Mouse (Mus musculus): ENCODE data around the gene Itch. TPM values are rescaled to one million over a fixed set of nuclear protein-coding genes. Genes with fewer than 3 reads are reported as not detected.

Gene Itch
- polyA plus RNA-seq, 1 experiment, result 3.3 TPM

GRCm38 (mm10) chr2:155249588-155249987, 116.3 kb downstream of the Itch start:
- TF ChIP-seq GATA1 (IDR thresholded peaks at IDR 0.05; ENCODE audit: low read length), result no peak

- no peak for TF ChIP-seq GATA1 (IDR thresholded peaks at IDR 0.05; ENCODE audit: low read length)
Observed at GRCm38 (mm10) chr2:155265526-155265925, 132.2 kb downstream of the Itch start.

GRCm38 (mm10) chr2:155266896-155267295, 133.6 kb downstream of the Itch start:
- no peak for TF ChIP-seq GATA1 (IDR thresholded peaks at IDR 0.05; ENCODE audit: low read length)

GRCm38 (mm10) chr2:155271957-155272356, 138.6 kb downstream of the Itch start:
- no peak for TF ChIP-seq GATA1 (IDR thresholded peaks at IDR 0.05; ENCODE audit: low read length)

GRCm38 (mm10) chr2:155272396-155273170, 139.3 kb downstream of the Itch start:
- TF ChIP-seq GATA1 (IDR thresholded peaks at IDR 0.05; ENCODE audit: low read length), result no peak

GRCm38 (mm10) chr2:155273603-155274002, 140.3 kb downstream of the Itch start:
- no peak for TF ChIP-seq GATA1 (IDR thresholded peaks at IDR 0.05; ENCODE audit: low read length)

- no peak for TF ChIP-seq GATA1 (IDR thresholded peaks at IDR 0.05; ENCODE audit: low read length)
Observed at GRCm38 (mm10) chr2:155276195-155276594, 142.9 kb downstream of the Itch start, which contains the start of gene Map1lc3a. Gene Map1lc3a (plus strand): TSS chr2:155276297.

Other genes starting within 250 kb of the Itch start
- 9.5 and 10.0 TPM in 2 replicates for gene Eif2s2, start 240.6 kb upstream of the Itch start, polyA plus RNA-seq (2012)
- gene Gm14226, start 115.2 kb upstream of the Itch start, polyA plus RNA-seq (2012), result not detected in 2 replicates
- gene Ahcy, start 59.0 kb upstream of the Itch start, polyA plus RNA-seq (2012), result 13.4 and 29.2 TPM in 2 replicates
- gene Dynlrb1, start 103.0 kb downstream of the Itch start, polyA plus RNA-seq (2012), result 22.0 and 116 TPM in 2 replicates
- gene Map1lc3a, start 142.8 kb downstream of the Itch start, polyA plus RNA-seq (2012), result 11.9 and 13.8 TPM in 2 replicates
- gene Pigu, start 223.9 kb downstream of the Itch start, polyA plus RNA-seq (2012), result 13.7 and 14.0 TPM in 2 replicates
- 2.4 and 3.3 TPM in 2 replicates for gene Trp53inp2, start 247.6 kb downstream of the Itch start, polyA plus RNA-seq (2012)

All from G1E-ER4 (cell line).